In the genomic region with DNA sequence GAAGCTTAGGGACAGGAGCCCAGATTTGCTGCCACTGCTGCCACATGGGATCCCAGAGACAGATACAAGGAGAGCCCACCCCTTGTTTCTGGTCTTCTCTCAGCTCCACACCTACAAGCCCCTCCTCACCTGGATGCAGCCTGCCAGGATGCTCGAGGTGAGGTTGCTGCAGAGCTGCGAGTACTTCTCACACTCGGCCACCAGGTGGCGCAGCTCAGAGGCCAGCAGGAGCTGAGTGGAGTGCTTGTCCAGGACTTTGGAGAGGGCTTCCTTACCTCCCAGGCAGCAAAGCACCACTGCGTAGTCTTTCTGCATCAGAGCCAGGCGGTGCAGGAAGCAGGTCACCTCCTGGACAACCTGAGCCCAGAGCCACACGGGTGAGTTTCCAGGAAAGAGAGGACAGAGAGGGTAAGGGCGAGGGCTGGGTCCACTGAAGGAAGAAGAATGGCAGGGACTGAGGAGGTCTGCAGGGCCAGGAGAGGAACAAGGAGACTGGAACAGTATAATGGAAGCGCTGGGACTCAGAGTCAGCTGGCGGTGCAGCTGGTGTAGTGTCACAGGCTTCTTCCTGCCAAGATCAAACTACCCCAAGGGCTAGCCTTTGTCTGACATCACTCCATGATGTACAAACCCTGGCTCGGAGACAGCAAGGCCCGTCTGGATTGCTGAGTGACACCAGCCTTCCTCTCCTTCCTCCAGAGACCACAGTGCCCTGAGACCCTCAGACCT, we compare ENCODE assay signal across 9 mouse cellular contexts. TPM values are rescaled to one million over a fixed set of nuclear protein-coding genes. Genes with fewer than 3 reads are reported as not detected.
DNase-seq lines count a peak whose midpoint lies in the region; ATAC-seq and TF ChIP-seq lines count a peak whose summit lies in the region.
"Had no signal": no experiment of that assay in that cellular context is flagged by ENCODE, and none has a peak within 500 bp of the region (broad histone marks: within the 10 kb centered on the region; RNA-seq: fewer than 3 reads in every experiment).

No protein-coding gene starts in this region.

- TF ChIP-seq POLR2A in heart, adult 2 months (IDR thresholded peaks at IDR 0.05; ENCODE audit: insufficient read depth, low read depth, low read length), result no peak
- TF ChIP-seq POLR2A in thymus, adult 2 months (IDR thresholded peaks at IDR 0.05; ENCODE audit: control insufficient read depth, extremely low read depth, insufficient read depth, low read length, poor library complexity), result no peak

- H3K9ac ChIP-seq in heart, adult 2 months (ENCODE audit: low read depth, low read length), result no peak overlapping the region
- no peak overlapping the region for H3K9ac ChIP-seq in kidney, embryonic 16.5 days (replicated peaks; ENCODE audit: low read length)
- no peak overlapping the region for H3K9ac ChIP-seq in liver, embryonic 16.5 days (ENCODE audit: low read depth, low read length)
- no peak overlapping the region for H3K9ac ChIP-seq in neural tube, embryonic 14.5 days (replicated peaks; ENCODE audit: low read depth, low read length)
- H3K9ac ChIP-seq: embryonic facial prominence, embryonic 15.5 days had no signal

- H3K4me3 ChIP-seq in heart, adult 2 months, result no peak overlapping the region
- H3K4me3 ChIP-seq in kidney, embryonic 16.5 days (ENCODE audit: low read length), result no peak overlapping the region
- no peak overlapping the region for H3K4me3 ChIP-seq in liver, embryonic 16.5 days (ENCODE audit: low read depth, low read length)
- H3K4me3 ChIP-seq in neural tube, embryonic 14.5 days (ENCODE audit: low read depth, low read length), result no peak overlapping the region
- no peak overlapping the region for H3K4me3 ChIP-seq in thymus, adult 2 months (ENCODE audit: control insufficient read depth, insufficient read depth, low read length)
- H3K4me3 ChIP-seq: embryonic facial prominence, embryonic 15.5 days had no signal

- TF ChIP-seq CTCF in heart, adult 2 months (IDR thresholded peaks at IDR 0.05), result peak; percentile 97
- peak; percentile 87 for TF ChIP-seq CTCF in thymus, adult 2 months (IDR thresholded peaks at IDR 0.05; ENCODE audit: borderline replicate concordance, control insufficient read depth, extremely low read depth, insufficient read depth, low read length, poor library complexity)

- TF ChIP-seq EP300 in heart, adult 2 months (IDR thresholded peaks at IDR 0.05; ENCODE audit: insufficient read depth, low read depth, low read length), result no peak

- no peaks in the 10 kb centered on the region for H3K9me3 ChIP-seq in kidney, embryonic 16.5 days (ENCODE audit: low read length)
- H3K9me3 ChIP-seq in liver, embryonic 16.5 days (replicated peaks; ENCODE audit: control insufficient read depth, low read length), result no peaks in the 10 kb centered on the region
- no peaks in the 10 kb centered on the region for H3K9me3 ChIP-seq in neural tube, embryonic 14.5 days (ENCODE audit: control insufficient read depth, low read length)
- H3K9me3 ChIP-seq: embryonic facial prominence, embryonic 15.5 days had no signal

- DNase-seq in 3T3-L1 (ENCODE audit: low read depth, low spot score), result peak; percentile 70
- peak; percentile 70 to 87 for DNase-seq in adrenal gland, adult (ENCODE audit: inconsistent age in 2 of 2, low spot score in 1 of 2)
- peak; percentile 87 for DNase-seq in embryo, embryonic 10 days (ENCODE audit: low spot score)
- peak; percentile 67 to 81 for DNase-seq in heart, adult 2 months
- DNase-seq in thymus, adult 2 months, result peak; percentile 66

- H3K36me3 ChIP-seq in heart, adult 2 months (ENCODE audit: control insufficient read depth, insufficient read depth, low read length), result no peaks in the 10 kb centered on the region
- 0 out of 2 replicates have a peak, but pooled peaks cover 2% of the 10 kb centered on the region for H3K36me3 ChIP-seq in kidney, embryonic 16.5 days (ENCODE audit: insufficient read depth, low read length)
- H3K36me3 ChIP-seq in liver, embryonic 16.5 days (ENCODE audit: control insufficient read depth, insufficient read depth), result no peaks in the 10 kb centered on the region
- H3K36me3 ChIP-seq in neural tube, embryonic 14.5 days (ENCODE audit: control insufficient read depth, insufficient read depth, low read length), result peaks cover 30% of the 10 kb centered on the region
- H3K36me3 ChIP-seq in thymus, adult 2 months (ENCODE audit: control insufficient read depth, insufficient read depth, low read length), result no peaks in the 10 kb centered on the region

- no peak overlapping the region for H3K27ac ChIP-seq in heart, adult 2 months
- no peak overlapping the region for H3K27ac ChIP-seq in kidney, embryonic 16.5 days (ENCODE audit: low read length)
- no peak overlapping the region for H3K27ac ChIP-seq in liver, embryonic 16.5 days (ENCODE audit: low read length)
- no peak overlapping the region for H3K27ac ChIP-seq in neural tube, embryonic 14.5 days (ENCODE audit: low read depth, low read length)
- H3K27ac ChIP-seq in thymus, adult 2 months (ENCODE audit: control insufficient read depth, insufficient read depth, low read length), result no peak overlapping the region
- H3K27ac ChIP-seq: embryonic facial prominence, embryonic 15.5 days had no signal

- H3K79me2 ChIP-seq in heart, adult 2 months (replicated peaks; ENCODE audit: control insufficient read depth, insufficient read depth, low read length), result no peaks in the 10 kb centered on the region

- intact Hi-C loops in heart, adult 2 months (cut with DNase I), result loop anchor here (1.0 to 2.0 kb wide), 3 partner anchors 64 to 199 kb away; no protein-coding TSS in a partner anchor

- 32% methylated on average over 12 of the region's 12 CpGs for WGBS in heart, adult 2 months
- 41% methylated on average over 12 of the region's 12 CpGs for WGBS in kidney, embryonic 16.5 days
- WGBS in liver, embryonic 16.5 days (ENCODE audit: insufficient replicate concordance), result 33% methylated on average over 12 of the region's 12 CpGs
- 36% methylated on average over 12 of the region's 12 CpGs for WGBS in neural tube, embryonic 14.5 days
- WGBS in thymus, adult 2 months, result 61% methylated on average over 12 of the region's 12 CpGs

- no peaks in the 10 kb centered on the region for H3K27me3 ChIP-seq in heart, adult 2 months (ENCODE audit: control insufficient read depth, insufficient read depth, low read length)
- no peaks in the 10 kb centered on the region for H3K27me3 ChIP-seq in kidney, embryonic 16.5 days (ENCODE audit: insufficient read depth, low read length)
- peaks cover 4% of the 10 kb centered on the region; the same call in 1 of the 2 replicates for H3K27me3 ChIP-seq in liver, embryonic 16.5 days (ENCODE audit: control insufficient read depth, insufficient read depth, low read depth, low read length)
- no peaks in the 10 kb centered on the region for H3K27me3 ChIP-seq in neural tube, embryonic 14.5 days (ENCODE audit: control insufficient read depth, insufficient read depth, low read length)
- H3K27me3 ChIP-seq in thymus, adult 2 months (ENCODE audit: control insufficient read depth, insufficient read depth, low read length), result no peaks in the 10 kb centered on the region

- H3K4me2 ChIP-seq in kidney, embryonic 16.5 days (replicated peaks; ENCODE audit: low read depth, low read length), result no peak overlapping the region
- H3K4me2 ChIP-seq in liver, embryonic 16.5 days (ENCODE audit: low read depth, low read length), result no peak overlapping the region
- no peak overlapping the region for H3K4me2 ChIP-seq in neural tube, embryonic 14.5 days (ENCODE audit: low read depth, low read length)
- H3K4me2 ChIP-seq: embryonic facial prominence, embryonic 15.5 days had no signal

- no peaks in the 10 kb centered on the region; the same call in 1 of the 2 replicates for H3K4me1 ChIP-seq in heart, adult 2 months (ENCODE audit: control insufficient read depth, insufficient read depth, low read length)
- no peaks in the 10 kb centered on the region for H3K4me1 ChIP-seq in kidney, embryonic 16.5 days (ENCODE audit: insufficient read depth, low read length)
- no peaks in the 10 kb centered on the region for H3K4me1 ChIP-seq in liver, embryonic 16.5 days (ENCODE audit: control insufficient read depth, low read depth, low read length)
- no peaks in the 10 kb centered on the region for H3K4me1 ChIP-seq in neural tube, embryonic 14.5 days (ENCODE audit: control insufficient read depth, insufficient read depth, low read length)
- H3K4me1 ChIP-seq in thymus, adult 2 months (replicated peaks; ENCODE audit: control insufficient read depth, insufficient read depth, low read length), result peaks cover 5% of the 10 kb centered on the region
- H3K4me1 ChIP-seq: embryonic facial prominence, embryonic 15.5 days had no signal

- peak; percentile 69 for ATAC-seq in kidney, embryonic 16.5 days (ENCODE audit: low FRiP score, low TSS enrichment)
- ATAC-seq in liver, embryonic 16.5 days (ENCODE audit: low read depth), result peak; percentile 35; the same call in 1 of the 2 replicates
- peak; percentile 47 for ATAC-seq in neural tube, embryonic 14.5 days (ENCODE audit: low read depth)

RNA-seq across cellular contexts. Expression of a gene that starts 20.4 kb away (rescaled TPM):
- 10 to 100 TPM; 21.6 to 21.9 TPM for total RNA-seq in heart, adult 2 months (2021)
- polyA plus RNA-seq in heart, adult 2 months (2012; rRNA removed), result 20.1 and 22.7 TPM in 2 replicates
- polyA plus RNA-seq in kidney, embryonic 16.5 days (2015; fragmentation: Nextera tagmentation; extraction: Ambion mirVana), result 6.5 TPM in 2 replicates
- polyA plus RNA-seq in liver, embryonic 16.5 days (2015; fragmentation: Nextera tagmentation; extraction: Ambion mirVana), result 0.60 and 0.76 TPM in 2 replicates
- polyA plus RNA-seq in neural tube, embryonic 14.5 days (2014; fragmentation: Nextera tagmentation; extraction: Ambion mirVana), result 15.7 and 18.5 TPM in 2 replicates
- polyA plus RNA-seq in thymus, adult 2 months (2012; rRNA removed), result 21.8 and 22.0 TPM in 2 replicates

RNA-seq across cellular contexts. Expression of a gene that starts 29.2 kb away (rescaled TPM):
- total RNA-seq in heart, adult 2 months (2021), result 1 to 10 TPM; 1.8 to 1.9 TPM
- polyA plus RNA-seq in heart, adult 2 months (2012; rRNA removed), result 0.80 and 0.97 TPM in 2 replicates
- 56.5 and 60.3 TPM in 2 replicates for polyA plus RNA-seq in kidney, embryonic 16.5 days (2015; fragmentation: Nextera tagmentation; extraction: Ambion mirVana)
- polyA plus RNA-seq in liver, embryonic 16.5 days (2015; fragmentation: Nextera tagmentation; extraction: Ambion mirVana), result 12.7 and 15.6 TPM in 2 replicates
- polyA plus RNA-seq in neural tube, embryonic 14.5 days (2014; fragmentation: Nextera tagmentation; extraction: Ambion mirVana), result 11.8 and 12.5 TPM in 2 replicates
- 14.0 and 17.7 TPM in 2 replicates for polyA plus RNA-seq in thymus, adult 2 months (2012; rRNA removed)

RNA-seq across cellular contexts. Expression of a gene that starts 30.2 kb away (rescaled TPM):
- total RNA-seq in heart, adult 2 months (2021), result 100 to 1,000 TPM in 1 of 2 experiments, 10 to 100 TPM in 1; 91.5 to 106 TPM
- polyA plus RNA-seq in heart, adult 2 months (2012; rRNA removed), result 223 and 227 TPM in 2 replicates
- polyA plus RNA-seq in kidney, embryonic 16.5 days (2015; fragmentation: Nextera tagmentation; extraction: Ambion mirVana), result 8.2 and 9.3 TPM in 2 replicates
- polyA plus RNA-seq in liver, embryonic 16.5 days (2015; fragmentation: Nextera tagmentation; extraction: Ambion mirVana), result 1.8 and 2.0 TPM in 2 replicates
- 5.4 and 5.5 TPM in 2 replicates for polyA plus RNA-seq in neural tube, embryonic 14.5 days (2014; fragmentation: Nextera tagmentation; extraction: Ambion mirVana)
- 297 and 310 TPM in 2 replicates for polyA plus RNA-seq in thymus, adult 2 months (2012; rRNA removed)

RNA-seq across cellular contexts. Expression of a gene that starts 38.3 kb away (rescaled TPM):
- under 1 TPM; 0.16 to 0.23 TPM for total RNA-seq in heart, adult 2 months (2021)
- polyA plus RNA-seq in heart, adult 2 months (2012; rRNA removed), result 0.21 and 0.23 TPM in 2 replicates
- polyA plus RNA-seq in kidney, embryonic 16.5 days (2015; fragmentation: Nextera tagmentation; extraction: Ambion mirVana), result 0.15 and 0.23 TPM in 2 replicates
- not detected in 2 replicates for polyA plus RNA-seq in liver, embryonic 16.5 days (2015; fragmentation: Nextera tagmentation; extraction: Ambion mirVana)
- 6.3 and 7.0 TPM in 2 replicates for polyA plus RNA-seq in neural tube, embryonic 14.5 days (2014; fragmentation: Nextera tagmentation; extraction: Ambion mirVana)
- polyA plus RNA-seq in thymus, adult 2 months (2012; rRNA removed), result 1.0 and 1.1 TPM in 2 replicates

Comparison
In these comparisons a context has a peak if more than half of its experiments do, and no peak if none do; other contexts are left out.
1. RNA of a gene that starts 30.2 kb away (polyA plus RNA-seq): 297 to 310 TPM in thymus, adult 2 months and 223 to 227 TPM in heart, adult 2 months; 8.2 to 9.3 TPM in kidney, embryonic 16.5 days, 5.4 to 5.5 TPM in neural tube, embryonic 14.5 days and 1.8 to 2.0 TPM in liver, embryonic 16.5 days; every median in the first group is over 10 times any median in the second.
2. Peak in every context shown above with its lines, with median percentiles within 50 percentile points of each other: DNase-seq and ATAC-seq.